Mouse (Mus musculus): ENCODE data around the gene Ccnl1. TPM values are rescaled to one million over a fixed set of nuclear protein-coding genes. Genes with fewer than 3 reads are reported as not detected.

Gene Ccnl1
- total and polyA plus RNA-seq, 3 experiments: 20.1 to 56.5 TPM; not detected in 1

- TF ChIP-seq ZC3H11A (IDR thresholded peaks at IDR 0.05; ENCODE audit: low read depth, low read length) (peak; percentile 36), GATA1 (IDR thresholded peaks at IDR 0.05; ENCODE audit: low read depth, low read length) (peak; percentile 46; the same call in 1 of the 2 replicates), POLR2A (IDR thresholded peaks at IDR 0.05; ENCODE audit: control insufficient read depth in 1 of 2, insufficient read depth in 1 of 2, low read depth in 1 of 2, low read length in 2 of 2, poor library complexity in 1 of 2) (no peak), CTCF (IDR thresholded peaks at IDR 0.05 in 2 of 3, conservative IDR thresholded peaks at IDR 0.05 in 1 of 3; ENCODE audit: control insufficient read depth in 1 of 3, insufficient read depth in 1 of 3, low read depth in 2 of 3, low read length in 3 of 3, poor library complexity in 1 of 3, severe bottlenecking in 1 of 3) (peak; percentile 10 to 73 (median 62); a peak in 3 of 6 replicates), MAX (IDR thresholded peaks at IDR 0.05; ENCODE audit: low read length) (0 out of 2 replicates have a peak, but pooled peaks have one; percentile 20), RCOR1 (IDR thresholded peaks at IDR 0.05; ENCODE audit: low read depth, low read length) (0 out of 2 replicates have a peak, but pooled peaks have one; percentile 17), RAD21 (IDR thresholded peaks at IDR 0.05; ENCODE audit: low read depth, low read length) (peak; percentile 56), SIN3A (IDR thresholded peaks at IDR 0.05; ENCODE audit: low read length) (0 out of 2 replicates have a peak, but pooled peaks have one; percentile 32), SMC3 (IDR thresholded peaks at IDR 0.05; ENCODE audit: low read depth, low read length) (peak; percentile 66), MYC (IDR thresholded peaks at IDR 0.05; ENCODE audit: low read depth, low read length) (peak; percentile 60), JUND (IDR thresholded peaks at IDR 0.05; ENCODE audit: low read depth, low read length) (no peak), BHLHE40 (IDR thresholded peaks at IDR 0.05; ENCODE audit: borderline replicate concordance, low read depth, low read length) (peak; percentile 9; the same call in 1 of the 2 replicates), UBTF (IDR thresholded peaks at IDR 0.05; ENCODE audit: borderline replicate concordance, insufficient read depth, low read depth, low read length) (no peak)
- no peaks in the 10 kb centered on the region for H3K9me3 ChIP-seq (replicated peaks; ENCODE audit: insufficient read depth, low read length)
- no peak overlapping the region for H3K27ac ChIP-seq (ENCODE audit: control insufficient read depth, low read depth, low read length)
- H3K4me1 ChIP-seq (ENCODE audit: control insufficient read depth in 1 of 2, insufficient read depth in 2 of 2, low read length in 2 of 2): peaks cover 6 to 7% of the 10 kb centered on the region in 2 experiments; a peak in 3 of 4 replicates
- no peak overlapping the region for H3K4me3 ChIP-seq (ENCODE audit: control insufficient read depth in 1 of 2, insufficient read depth in 1 of 2, low read depth in 2 of 2, low read length in 2 of 2)
- DNase-seq (ENCODE audit: low read depth, low spot score): peak; percentile 56
- no peaks in the 10 kb centered on the region for H3K27me3 ChIP-seq (ENCODE audit: control insufficient read depth in 1 of 2, insufficient read depth in 2 of 2, low read length in 2 of 2)
- H3K36me3 ChIP-seq (ENCODE audit: control insufficient read depth in 1 of 2, insufficient read depth in 2 of 2, low read length in 2 of 2): peaks cover 0 to 8% of the 10 kb centered on the region in 2 experiments; a peak in 2 of 4 replicates
- H3K9ac ChIP-seq (ENCODE audit: control insufficient read depth, low read depth, low read length, poor library complexity, severe bottlenecking): no peak overlapping the region
- no peaks in the 10 kb centered on the region for H3K79me2 ChIP-seq (ENCODE audit: control insufficient read depth, insufficient read depth, low read length, poor library complexity)
These were observed 19.8 kb downstream of the Ccnl1 start for GRCm38 (mm10) chr3:65938211-65938610.

- H3K9me3 ChIP-seq (replicated peaks; ENCODE audit: insufficient read depth, low read length): no peaks in the 10 kb centered on the region
- H3K4me1 ChIP-seq (ENCODE audit: control insufficient read depth in 1 of 2, insufficient read depth in 2 of 2, low read length in 2 of 2): peaks cover 6 to 7% of the 10 kb centered on the region in 2 experiments; a peak in 3 of 4 replicates
- peaks cover 0 to 5% of the 10 kb centered on the region in 2 experiments; a peak in 2 of 4 replicates for H3K36me3 ChIP-seq (ENCODE audit: control insufficient read depth in 1 of 2, insufficient read depth in 2 of 2, low read length in 2 of 2)
- H3K27ac ChIP-seq (ENCODE audit: control insufficient read depth, low read depth, low read length): no peak overlapping the region
- H3K9ac ChIP-seq (ENCODE audit: control insufficient read depth, low read depth, low read length, poor library complexity, severe bottlenecking): no peak overlapping the region
- DNase-seq (ENCODE audit: low read depth, low spot score): no peak
- no peaks in the 10 kb centered on the region for H3K27me3 ChIP-seq (ENCODE audit: control insufficient read depth in 1 of 2, insufficient read depth in 2 of 2, low read length in 2 of 2)
- TF ChIP-seq UBTF (IDR thresholded peaks at IDR 0.05; ENCODE audit: borderline replicate concordance, insufficient read depth, low read depth, low read length): no peak
- TF ChIP-seq MXI1 (IDR thresholded peaks at IDR 0.05; ENCODE audit: low read depth, low read length): no peak
- no peak for TF ChIP-seq TBP (IDR thresholded peaks at IDR 0.05; ENCODE audit: low read depth, low read length)
- no peak for TF ChIP-seq CHD1 (IDR thresholded peaks at IDR 0.05; ENCODE audit: low read depth, low read length)
- no peak for TF ChIP-seq ZC3H11A (IDR thresholded peaks at IDR 0.05; ENCODE audit: low read depth, low read length)
- TF ChIP-seq SIN3A (IDR thresholded peaks at IDR 0.05; ENCODE audit: low read length): no peak
- no peak for TF ChIP-seq MYC (IDR thresholded peaks at IDR 0.05; ENCODE audit: low read depth, low read length)
- no peak for TF ChIP-seq GABPA (IDR thresholded peaks at IDR 0.05; ENCODE audit: low read depth, low read length)
- no peak for TF ChIP-seq NRF1 (IDR thresholded peaks at IDR 0.05; ENCODE audit: insufficient read depth, low read depth, low read length, poor library complexity, severe bottlenecking)
- no peak for TF ChIP-seq POLR2AphosphoS2 (IDR thresholded peaks at IDR 0.05; ENCODE audit: low read length)
- TF ChIP-seq MAFK (IDR thresholded peaks at IDR 0.05; ENCODE audit: borderline replicate concordance, low read depth, low read length): no peak
- TF ChIP-seq BHLHE40 (IDR thresholded peaks at IDR 0.05; ENCODE audit: borderline replicate concordance, low read depth, low read length): no peak
- no peak for TF ChIP-seq ETS1 (IDR thresholded peaks at IDR 0.05; ENCODE audit: low read depth, low read length)
- no peak for TF ChIP-seq E2F4 (IDR thresholded peaks at IDR 0.05; ENCODE audit: borderline replicate concordance, low read depth, low read length)
- TF ChIP-seq ELF1 (IDR thresholded peaks at IDR 0.05; ENCODE audit: low read depth, low read length): no peak
- TF ChIP-seq RAD21 (IDR thresholded peaks at IDR 0.05; ENCODE audit: low read depth, low read length): no peak
- H3K79me2 ChIP-seq (ENCODE audit: control insufficient read depth, insufficient read depth, low read length, poor library complexity): no peaks in the 10 kb centered on the region
- H3K4me3 ChIP-seq (ENCODE audit: control insufficient read depth in 1 of 2, insufficient read depth in 1 of 2, low read depth in 2 of 2, low read length in 2 of 2): no peak overlapping the region
These were observed 21.7 kb downstream of the Ccnl1 start for GRCm38 (mm10) chr3:65936384-65936783.
